14 mouse cellular contexts compared by ENCODE assay signal in genomic region chr13:26558366-26558765, GRCm38 (mm10).
DNase-seq lines count a peak whose midpoint lies in the region; ATAC-seq and TF ChIP-seq lines count a peak whose summit lies in the region.
"Had no signal": no experiment of that assay in that cellular context is flagged by ENCODE, and none has a peak within 500 bp of the region (broad histone marks: within the 10 kb centered on the region; RNA-seq: fewer than 3 reads in every experiment).

No protein-coding gene starts in this region.

- peak; percentile 51; the same call in 1 of the 2 replicates for ATAC-seq in limb, embryonic 13.5 days (ENCODE audit: low FRiP score, low read depth)
- ATAC-seq: intestine, embryonic 16.5 days had no signal

- H3K4me2 ChIP-seq in limb, embryonic 13.5 days (replicated peaks) = no peak overlapping the region
- H3K4me2 ChIP-seq: heart, embryonic 12.5 days; midbrain, embryonic 12.5 days had no signal

- DNase-seq in cerebellum, postnatal 10 days = peak; percentile 10 to 45
- DNase-seq in cerebellum, postnatal 36 days = no peak
- no peak for DNase-seq in left cerebral cortex, adult 2 months (ENCODE audit: extremely low spot score in 1 of 2, low spot score in 2 of 2)
- no peak for DNase-seq in left cerebral cortex, postnatal 10 days (ENCODE audit: extremely low spot score in 1 of 2, low spot score in 2 of 2)
- DNase-seq in thymus, postnatal 0 days (ENCODE audit: low spot score) = no peak
- DNase-seq in urinary bladder, adult 18-20 months (ENCODE audit: low spot score in 2 of 2) = no peak
- DNase-seq: B cell, adult 2 months; liver; right cerebral cortex, adult 18-20 months had no signal

- peak; percentile 48 for TF ChIP-seq CTCF in left cerebral cortex, adult 2 months (IDR thresholded peaks at IDR 0.05)
- peak; percentile 51; the same call in 1 of the 2 replicates for TF ChIP-seq CTCF in cortical plate, adult 2 months (IDR thresholded peaks at IDR 0.05; ENCODE audit: extremely low read depth, insufficient read depth, low read length)

- no peak for TF ChIP-seq POLR2A in cortical plate, adult 2 months (IDR thresholded peaks at IDR 0.05; ENCODE audit: extremely low read depth, insufficient read depth, low read length)

- no peak overlapping the region for H3K9ac ChIP-seq in limb, embryonic 13.5 days
- H3K9ac ChIP-seq: heart, embryonic 12.5 days; midbrain, embryonic 12.5 days had no signal

- no peaks in the 10 kb centered on the region for H3K9me3 ChIP-seq in limb, embryonic 13.5 days
- H3K9me3 ChIP-seq: heart, embryonic 12.5 days; midbrain, embryonic 12.5 days had no signal

- no peaks in the 10 kb centered on the region for H3K4me1 ChIP-seq in cortical plate, adult 2 months (ENCODE audit: control insufficient read depth, insufficient read depth, low read length)
- peaks cover 13% of the 10 kb centered on the region; the same call in 1 of the 2 replicates for H3K4me1 ChIP-seq in limb, embryonic 13.5 days
- H3K4me1 ChIP-seq: heart, embryonic 12.5 days; midbrain, embryonic 12.5 days had no signal

- no peaks in the 10 kb centered on the region for H3K27me3 ChIP-seq in limb, embryonic 13.5 days
- H3K27me3 ChIP-seq: heart, embryonic 12.5 days; midbrain, embryonic 12.5 days had no signal

- H3K4me3 ChIP-seq in left cerebral cortex, adult 2 months = no peak overlapping the region
- no peak overlapping the region for H3K4me3 ChIP-seq in cortical plate, adult 2 months (ENCODE audit: insufficient read depth, low read length)
- H3K4me3 ChIP-seq in limb, embryonic 13.5 days = no peak overlapping the region
- H3K4me3 ChIP-seq: heart, embryonic 12.5 days; midbrain, embryonic 12.5 days had no signal

- no peaks in the 10 kb centered on the region for H3K36me3 ChIP-seq in limb, embryonic 13.5 days
- H3K36me3 ChIP-seq: heart, embryonic 12.5 days; midbrain, embryonic 12.5 days had no signal

- intact Hi-C loops in left cerebral cortex, adult 2 months (cut with DNase I) = no loop called here
- intact Hi-C loops in left cerebral cortex, postnatal 10 days (cut with DNase I) = no loop called here

- no peak overlapping the region for H3K27ac ChIP-seq in left cerebral cortex, adult 2 months
- H3K27ac ChIP-seq in cortical plate, adult 2 months (ENCODE audit: insufficient read depth, low read length) = no peak overlapping the region
- peak overlapping the region; percentile 28; the same call in 1 of the 2 replicates for H3K27ac ChIP-seq in limb, embryonic 13.5 days
- H3K27ac ChIP-seq: midbrain, embryonic 12.5 days had no signal

- 13% methylated on average over 1 of the region's 1 CpGs for WGBS in limb, embryonic 13.5 days

Comparison
In these comparisons a context has a peak if more than half of its experiments do, and no peak if none do; other contexts are left out.
1. DNase-seq: peak in cerebellum, postnatal 10 days (2 of 2); none in cerebellum, postnatal 36 days (0 of 2), left cerebral cortex, adult 2 months (0 of 2), left cerebral cortex, postnatal 10 days (0 of 2), thymus, postnatal 0 days (single experiment) and urinary bladder, adult 18-20 months (0 of 2).